Mouse (Mus musculus) liver, embryonic 11.5 days (tissue): ENCODE results near the gene Ddx1. TPM values are rescaled to one million over a fixed set of nuclear protein-coding genes. Genes with fewer than 3 reads are reported as not detected.

Source experiments
- ATAC-seq: fragments of 200-750 bp; cut with Nextera tagmentation; replicated peaks from 2 replicates; pipeline ENCODE4 v1.8.0; 2017; ENCODE audit warnings: moderate number of reproducible peaks, mild to moderate bottlenecking, moderate TSS enrichment, moderate library complexity; ENCODE audit not compliant: low FRiP score
- DNase-seq: peaks from one replicate; pipeline ENCODE4 v3.0.0-alpha.2; 2017; ENCODE audit warnings: low spot score
- H3K27ac ChIP-seq: fragments of 300-500 bp; sonication (generic); 2 replicates; pipeline ENCODE4 v1.5.1; 2014; ENCODE audit warnings: mild to moderate bottlenecking, low read depth, low read length, control low read depth
- H3K27me3 ChIP-seq: fragments of 300-500 bp; sonication (generic); replicated peaks from 2 replicates; pipeline ENCODE4 v1.6.1; 2014; ENCODE audit warnings: low read length, mixed read lengths; ENCODE audit not compliant: control insufficient read depth, insufficient read depth
- H3K36me3 ChIP-seq: fragments of 300-500 bp; sonication (generic); 2 replicates; pipeline ENCODE4 v1.6.1; 2014; ENCODE audit warnings: mild to moderate bottlenecking, low read length, moderate library complexity, mixed read lengths; ENCODE audit not compliant: control insufficient read depth, insufficient read depth
- H3K4me1 ChIP-seq: fragments of 300-500 bp; sonication (generic); replicated peaks from 2 replicates; pipeline ENCODE4 v1.6.1; 2014; ENCODE audit warnings: low read length, mixed read lengths; ENCODE audit not compliant: control insufficient read depth, insufficient read depth
- H3K4me2 ChIP-seq: fragments of 300-500 bp; sonication (generic); 2 replicates; pipeline ENCODE4 v1.6.1; 2014; ENCODE audit warnings: mild to moderate bottlenecking, control low read depth, moderate library complexity
- H3K4me3 ChIP-seq: fragments of 300-500 bp; sonication (generic); 2 replicates; pipeline ENCODE4 v1.5.1; 2014; ENCODE audit warnings: low read depth, low read length, control low read depth
- H3K9ac ChIP-seq: fragments of 300-500 bp; sonication (generic); 2 replicates; pipeline ENCODE4 v1.6.1; 2014; ENCODE audit warnings: low read depth, low read length, control low read depth
- H3K9me3 ChIP-seq: fragments of 300-500 bp; sonication (generic); 2 replicates; pipeline ENCODE4 v1.6.1; 2016; ENCODE audit warnings: low read length, inconsistent platforms, mixed read lengths; ENCODE audit not compliant: control insufficient read depth
- WGBS: fragments of 180-500 bp; shearing (Covaris S2); extraction: QIAGEN DNeasy Blood & Tissue Kit; methylation state at CpG from one replicate; pipeline ENCODE4 v1.1.7; 2014; 5-methylcytosine and 5-hydroxymethylcytosine counted together
- polyA plus RNA-seq: library from polyadenylated mRNA; unstranded; fragments of >200 nt; fragmentation: Nextera tagmentation; extraction: Ambion mirVana; gene quantifications from 2 replicates; pipeline ENCODE4 v1.2.1, GENCODE M21; 2014

Gene Ddx1
- polyA plus RNA-seq, 1 experiment from 2014 or later: 158 TPM

DNA sequence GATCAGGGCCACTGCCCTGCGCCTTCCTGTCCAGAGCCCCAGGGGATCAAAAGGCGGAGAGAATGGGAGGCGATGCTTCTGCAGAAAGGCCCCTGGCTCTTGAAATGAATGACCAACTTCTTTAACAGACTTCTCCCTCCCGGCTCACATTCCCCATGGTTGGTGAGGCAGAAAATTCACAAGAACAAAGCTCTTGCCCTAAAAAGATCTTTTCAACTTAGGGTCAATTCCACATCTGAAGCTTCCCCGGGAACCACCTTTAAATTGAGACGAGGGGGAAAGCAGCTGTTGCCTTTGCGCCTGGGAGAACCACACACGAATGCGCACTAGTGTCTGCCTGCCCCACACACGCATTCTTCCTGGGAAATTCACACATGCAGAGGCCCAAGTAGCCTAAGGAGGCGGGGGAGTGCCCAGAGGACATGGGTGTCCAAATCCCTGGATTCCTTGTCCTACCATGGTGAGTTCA lies 40.0 kb downstream of the Ddx1 start:
- no peak overlapping the region for H3K4me2 ChIP-seq
- peaks cover 3% of the 10 kb centered on the region; the same call in 1 of the 2 replicates for H3K4me1 ChIP-seq
- DNase-seq (no peak), ATAC-seq (no peak)
- no peaks in the 10 kb centered on the region for H3K9me3 ChIP-seq
- H3K27ac ChIP-seq: no peak overlapping the region
- no peaks in the 10 kb centered on the region for H3K27me3 ChIP-seq
- no peaks in the 10 kb centered on the region for H3K36me3 ChIP-seq
- 85% methylated on average over 11 of the region's 11 CpGs for WGBS
- H3K9ac ChIP-seq: no peak overlapping the region
- H3K4me3 ChIP-seq: no peak overlapping the region

DNA sequence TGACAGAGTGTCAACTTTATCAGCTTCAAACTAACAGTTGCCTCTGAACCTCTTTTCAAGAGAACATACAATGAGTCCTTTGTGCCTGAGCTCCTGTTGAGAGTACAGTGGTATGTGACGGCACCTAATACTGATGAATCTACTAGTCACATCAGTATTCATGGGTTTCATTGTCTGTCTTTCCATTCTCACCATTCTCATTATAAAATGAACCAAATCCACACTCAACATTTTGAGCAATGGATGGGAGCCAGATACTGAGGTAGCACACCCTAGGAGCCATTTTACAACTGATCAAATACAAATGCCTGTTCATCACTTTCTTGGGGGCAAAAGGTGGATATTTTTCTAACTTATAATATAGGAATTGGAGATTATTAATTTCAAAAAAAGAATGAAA lies 40.5 kb downstream of the Ddx1 start:
- Histone ChIP-seq H3K27me3 (no peaks in the 10 kb centered on the region), H3K9me3 (no peaks in the 10 kb centered on the region), H3K4me3 (no peak overlapping the region), H3K4me1 (peaks cover 3% of the 10 kb centered on the region; the same call in 1 of the 2 replicates), H3K9ac (no peak overlapping the region), H3K4me2 (no peak overlapping the region), H3K27ac (no peak overlapping the region), H3K36me3 (no peaks in the 10 kb centered on the region)
- WGBS: 95% methylated on average over 1 of the region's 1 CpGs
- DNase-seq: no peak
- ATAC-seq: no peak

DNA sequence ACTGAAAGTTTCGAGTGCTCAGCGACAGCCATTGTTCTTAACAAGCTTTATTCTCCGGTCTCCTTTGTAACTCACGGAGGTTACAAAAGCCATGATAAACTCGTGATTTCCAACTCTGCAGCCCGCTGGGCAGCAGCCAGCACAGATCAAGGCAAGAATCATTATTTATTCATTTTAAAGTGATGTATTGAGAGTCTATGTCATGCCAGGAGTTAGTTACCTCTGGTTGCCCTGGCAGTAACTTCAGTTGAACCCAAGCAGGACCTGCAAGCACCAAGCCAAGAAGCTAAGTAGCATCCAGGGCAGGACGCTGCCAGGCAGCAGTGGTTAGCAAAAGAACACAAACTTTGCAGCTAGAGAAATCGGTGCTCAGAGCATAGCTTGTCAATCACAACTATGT lies 41.9 kb downstream of the Ddx1 start:
- DNase-seq: no peak
- WGBS: 75% methylated on average over 8 of the region's 8 CpGs

DNA sequence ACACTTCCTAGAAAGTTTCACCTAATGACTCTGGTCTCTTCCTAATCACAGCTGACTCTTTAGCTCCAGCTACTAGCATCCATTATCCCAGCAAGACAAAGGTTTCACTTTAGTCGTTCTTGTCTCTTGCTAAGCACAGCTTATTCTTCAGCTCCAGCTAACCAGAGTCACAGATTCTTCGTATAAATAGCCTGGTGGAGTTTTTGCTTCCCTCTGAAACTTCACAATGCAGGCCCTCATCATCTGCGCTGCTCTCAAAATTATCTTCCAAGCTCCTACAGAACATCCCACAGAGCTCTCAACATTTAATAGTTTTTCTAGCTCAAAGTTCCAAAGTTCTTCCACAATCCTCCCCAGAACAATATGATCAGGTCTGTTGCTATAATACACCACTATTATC lies 43.3 kb downstream of the Ddx1 start:
- H3K27me3 ChIP-seq: no peaks in the 10 kb centered on the region
- no peak overlapping the region for H3K27ac ChIP-seq
- no peaks in the 10 kb centered on the region for H3K9me3 ChIP-seq
- H3K4me2 ChIP-seq: no peak overlapping the region
- ATAC-seq (no peak), DNase-seq (no peak)
- H3K4me1 ChIP-seq: no peaks in the 10 kb centered on the region
- WGBS: 84% methylated on average over 3 of the region's 3 CpGs
- no peaks in the 10 kb centered on the region for H3K36me3 ChIP-seq
- H3K9ac ChIP-seq: no peak overlapping the region
- no peak overlapping the region for H3K4me3 ChIP-seq

More for the DNA sequence above, 41.9 kb downstream of the Ddx1 start:
- Histone ChIP-seq H3K36me3 (no peaks in the 10 kb centered on the region), H3K27ac (no peak overlapping the region), H3K9me3 (no peaks in the 10 kb centered on the region), H3K9ac (no peak overlapping the region), H3K4me2 (no peak overlapping the region), H3K27me3 (no peaks in the 10 kb centered on the region), H3K4me3 (no peak overlapping the region), H3K4me1 (peaks cover 3% of the 10 kb centered on the region; the same call in 1 of the 2 replicates)
- ATAC-seq: no peak

DNA sequence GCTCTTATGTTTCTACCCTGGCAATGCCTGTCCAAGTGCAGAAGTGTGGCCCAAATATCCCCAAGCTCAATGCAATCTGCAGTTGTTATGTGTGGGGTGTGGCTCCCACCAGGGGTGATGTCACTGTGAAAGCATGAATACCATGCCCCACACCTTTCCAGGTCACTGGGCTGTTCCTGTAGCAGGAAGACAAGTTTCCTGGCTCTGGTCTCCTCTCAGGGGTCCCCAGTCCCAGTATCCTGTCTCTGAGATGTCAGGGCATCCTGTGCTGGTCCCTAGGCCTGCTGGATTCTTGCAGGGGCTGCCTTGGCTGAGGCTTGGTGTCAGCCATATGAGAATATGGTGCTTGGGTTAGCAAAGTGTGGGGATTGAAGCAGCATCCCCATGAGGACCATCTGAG lies 46.7 kb downstream of the Ddx1 start:
- Histone ChIP-seq H3K36me3 (no peaks in the 10 kb centered on the region), H3K4me2 (no peak overlapping the region), H3K27me3 (no peaks in the 10 kb centered on the region), H3K27ac (no peak overlapping the region), H3K4me1 (no peaks in the 10 kb centered on the region), H3K4me3 (no peak overlapping the region), H3K9me3 (no peaks in the 10 kb centered on the region), H3K9ac (no peak overlapping the region)
- ATAC-seq (no peak), DNase-seq (no peak)

DNA sequence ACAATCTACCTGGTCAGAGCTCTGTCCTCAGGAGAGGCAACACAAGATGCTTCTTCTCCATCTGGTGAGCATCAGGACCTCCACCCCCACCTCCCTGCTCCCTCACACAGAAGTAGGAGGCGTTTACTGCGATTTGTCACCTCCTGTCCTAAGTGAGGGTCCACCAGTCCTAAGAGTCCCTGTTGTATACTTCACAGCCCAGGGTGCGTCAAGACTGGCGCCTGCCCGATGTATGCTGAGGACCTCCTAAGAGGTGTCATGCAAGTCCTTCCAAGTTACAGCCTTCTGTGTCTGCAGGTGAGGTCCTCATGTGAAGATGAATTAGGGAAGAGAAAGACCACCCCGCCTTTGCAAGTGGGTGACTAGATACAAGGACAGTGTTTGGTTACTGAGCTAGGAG lies 48.4 kb downstream of the Ddx1 start:
- DNase-seq (no peak), ATAC-seq (no peak)
- H3K4me3 ChIP-seq: no peak overlapping the region
- no peak overlapping the region for H3K4me2 ChIP-seq
- no peaks in the 10 kb centered on the region for H3K9me3 ChIP-seq
- H3K27ac ChIP-seq: no peak overlapping the region
- no peaks in the 10 kb centered on the region for H3K36me3 ChIP-seq
- H3K4me1 ChIP-seq: no peaks in the 10 kb centered on the region
- no peaks in the 10 kb centered on the region for H3K27me3 ChIP-seq
- 67% methylated on average over 6 of the region's 6 CpGs for WGBS
- no peak overlapping the region for H3K9ac ChIP-seq

DNA sequence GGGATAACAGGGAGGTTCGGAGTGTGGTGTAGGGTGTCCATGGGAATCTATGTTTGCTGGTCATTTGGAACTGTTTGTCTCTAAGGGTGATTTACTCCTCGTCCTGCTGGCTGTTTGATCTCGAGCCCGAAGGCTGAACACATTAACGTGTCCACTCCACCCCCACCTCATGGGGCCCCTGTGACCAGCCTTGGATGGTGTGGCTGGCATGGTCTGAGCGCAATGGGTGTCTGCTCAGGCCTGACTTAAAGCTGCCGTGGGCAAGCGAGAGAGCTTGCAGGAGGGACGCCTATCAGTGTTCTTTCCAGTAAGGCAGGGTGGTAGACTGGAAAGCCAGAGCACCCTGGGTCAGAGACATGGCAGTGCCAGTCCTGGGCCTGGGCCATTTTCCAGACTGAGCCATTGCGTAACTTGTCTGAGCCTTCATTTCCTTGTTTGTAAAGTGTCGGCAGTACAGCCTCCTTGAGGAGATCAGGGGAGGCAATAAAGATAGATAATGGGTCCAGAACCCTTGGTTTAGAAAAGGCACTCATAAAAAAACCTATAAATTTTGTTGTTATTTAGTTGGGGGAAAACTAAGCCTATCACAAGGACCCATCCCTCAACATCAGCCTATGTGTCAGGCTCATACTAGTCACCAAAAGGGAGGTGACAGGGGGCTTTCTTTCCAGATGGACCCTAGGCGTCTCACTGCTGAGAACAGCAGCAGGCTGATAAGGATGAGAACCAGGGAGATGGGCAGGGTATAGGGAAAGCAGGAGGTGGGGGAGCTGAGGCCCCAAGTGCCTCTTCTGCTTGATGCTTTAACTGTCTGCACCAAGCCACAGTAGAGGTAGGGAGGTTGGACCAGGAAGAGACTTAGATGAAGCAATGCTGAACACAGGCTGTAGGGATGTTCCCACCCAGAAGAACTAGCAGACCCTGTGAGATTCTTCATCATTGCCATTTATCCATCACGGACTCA lies 49.4 kb downstream of the Ddx1 start:
- no peak overlapping the region for H3K9ac ChIP-seq
- no peak overlapping the region for H3K4me3 ChIP-seq
- no peaks in the 10 kb centered on the region for H3K4me1 ChIP-seq
- no peak for ATAC-seq
- 69% methylated on average over 13 of the region's 13 CpGs for WGBS
- DNase-seq: peak; percentile 28
- no peaks in the 10 kb centered on the region for H3K9me3 ChIP-seq
- no peaks in the 10 kb centered on the region for H3K27me3 ChIP-seq
- H3K36me3 ChIP-seq: no peaks in the 10 kb centered on the region
- no peak overlapping the region for H3K4me2 ChIP-seq
- no peak overlapping the region for H3K27ac ChIP-seq

DNA sequence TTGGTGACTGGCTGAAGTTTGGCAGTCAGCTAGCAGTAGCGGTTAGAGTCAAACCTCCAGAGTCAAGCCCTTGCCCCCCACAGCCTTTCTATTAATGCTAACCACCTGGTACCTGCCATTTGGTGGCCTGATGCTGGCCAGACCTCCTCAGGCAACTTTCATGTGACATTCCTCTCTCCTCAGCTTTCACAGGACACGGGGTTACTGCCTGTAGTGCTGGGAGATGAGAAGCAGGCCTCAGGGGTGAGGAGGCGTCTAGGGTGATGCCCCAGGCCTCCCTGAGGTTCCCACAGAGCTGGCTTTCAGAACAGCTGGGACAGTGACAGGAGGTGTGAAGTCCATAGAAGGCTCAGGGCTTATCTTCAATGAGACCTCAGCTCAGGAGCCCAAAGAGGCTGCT lies 50.9 kb downstream of the Ddx1 start:
- H3K4me3 ChIP-seq: no peak overlapping the region
- DNase-seq (no peak), ATAC-seq (no peak)
- no peak overlapping the region for H3K4me2 ChIP-seq
- H3K27me3 ChIP-seq: no peaks in the 10 kb centered on the region
- H3K9me3 ChIP-seq: no peaks in the 10 kb centered on the region
- H3K36me3 ChIP-seq: no peaks in the 10 kb centered on the region
- no peaks in the 10 kb centered on the region for H3K4me1 ChIP-seq
- 48% methylated on average over 3 of the region's 3 CpGs for WGBS
- H3K9ac ChIP-seq: no peak overlapping the region
- no peak overlapping the region for H3K27ac ChIP-seq

DNA sequence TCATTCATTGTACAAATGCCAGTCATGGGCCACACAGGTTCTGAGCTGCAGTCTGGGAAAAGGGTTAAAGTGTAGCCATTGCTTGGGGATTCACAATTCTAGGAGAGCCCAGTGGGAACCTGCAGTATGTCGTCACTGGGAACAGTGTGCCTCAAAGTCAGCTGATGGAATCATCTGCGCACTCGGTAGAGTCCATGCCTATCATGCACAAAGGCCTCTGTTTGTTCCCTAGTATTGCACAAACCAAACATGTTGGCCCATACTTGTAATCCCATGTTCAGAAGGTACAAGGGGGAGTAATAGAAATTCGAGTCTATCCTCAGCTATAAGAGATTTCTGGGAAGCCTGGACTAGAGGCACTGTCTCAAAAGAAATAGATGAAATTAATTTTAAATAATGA lies 52.9 kb downstream of the Ddx1 start:
- no peak overlapping the region for H3K9ac ChIP-seq
- no peak overlapping the region for H3K4me3 ChIP-seq
- H3K9me3 ChIP-seq: no peaks in the 10 kb centered on the region
- no peaks in the 10 kb centered on the region for H3K36me3 ChIP-seq
- no peak overlapping the region for H3K27ac ChIP-seq
- H3K4me2 ChIP-seq: no peak overlapping the region
- no peaks in the 10 kb centered on the region for H3K4me1 ChIP-seq
- WGBS: 74% methylated on average over 4 of the region's 4 CpGs
- no peaks in the 10 kb centered on the region for H3K27me3 ChIP-seq
- no peak for DNase-seq
- no peak for ATAC-seq
